Mouse (Mus musculus) CH12.LX (cell line): ENCODE measurements at regions not wholly inside any gene's neighbourhood (a gene's known extent, or its start where the extent isn't known, plus 50 kb on each side); places are given as distances from the start of the nearest gene placed in this dataset.

Experiments
- DNase-seq: peaks from one replicate; pipeline ENCODE4 v3.0.0-alpha.2; 2013; ENCODE audit errors: extremely low read depth
- H3K27ac ChIP-seq: 2 replicates; pipeline ENCODE4 v1.5.1; 2012; ENCODE audit warnings: low read depth, mild to moderate bottlenecking, control low read depth, moderate library complexity; ENCODE audit not compliant: insufficient read depth
- H3K27me3 ChIP-seq: replicated peaks from 2 replicates; pipeline ENCODE3; 2012; ENCODE audit warnings: inconsistent platforms
- H3K36me3 ChIP-seq, 2 experiments: replicated peaks in 1 of 2; 2 replicates each; pipeline versions ENCODE3 to v1.6.1; 2012; ENCODE audit warnings: inconsistent platforms in 1 of 2, low read length in 1 of 2, mild to moderate bottlenecking in 1 of 2, mixed read lengths in 1 of 2, moderate library complexity in 1 of 2; ENCODE audit not compliant: control insufficient read depth in 1 of 2, insufficient read depth in 1 of 2
- H3K4me1 ChIP-seq, 2 experiments: 2 replicates each; pipeline ENCODE4 v1.6.1; 2012; ENCODE audit warnings: inconsistent platforms in 1 of 2, moderate library complexity in 1 of 2; ENCODE audit not compliant: insufficient read depth in 2 of 2, control insufficient read depth in 1 of 2
- H3K4me2 ChIP-seq: 2 replicates; pipeline ENCODE4 v1.6.1; 2012; ENCODE audit warnings: low read depth, mild to moderate bottlenecking, control low read depth; ENCODE audit not compliant: poor library complexity, insufficient read depth, severe bottlenecking
- H3K4me3 ChIP-seq, 3 experiments: fragments of 150-350 bp in 1 of 3; sonication (generic) in 1 of 3; replicated peaks in 1 of 3; 2 replicates each; pipeline versions ENCODE3 to v1.5.1; 2011 to 2012; ENCODE audit warnings: low read depth in 2 of 3, low read length in 2 of 3, mild to moderate bottlenecking in 2 of 3, moderate library complexity in 2 of 3, control low read depth in 1 of 3, improper control_type of control experiment in 1 of 3, inconsistent platforms in 1 of 3, mixed read lengths in 1 of 3; ENCODE audit not compliant: poor library complexity in 1 of 3
- H3K79me2 ChIP-seq: replicated peaks from 2 replicates; pipeline ENCODE4 v1.6.1; 2012; ENCODE audit warnings: mild to moderate bottlenecking, moderate library complexity; ENCODE audit not compliant: control insufficient read depth, poor library complexity, insufficient read depth, severe bottlenecking; ENCODE audit errors: extremely low read depth
- H3K9ac ChIP-seq: 2 replicates; pipeline ENCODE4 v1.6.1; 2012; ENCODE audit warnings: low read depth, mild to moderate bottlenecking, control low read depth, moderate library complexity; ENCODE audit not compliant: insufficient read depth
- H3K9me3 ChIP-seq: replicated peaks from 2 replicates; pipeline ENCODE3; 2012; ENCODE audit warnings: low read length, inconsistent platforms, mixed read lengths
- CHD1 ChIP-seq: IDR thresholded peaks from 2 replicates; pipeline ENCODE4 v1.6.1; 2012; ENCODE audit warnings: low read depth, low read length, improper control_type of control experiment, inconsistent platforms
- CHD2 ChIP-seq: IDR thresholded peaks from 2 replicates; pipeline ENCODE4 v1.6.1; 2011; ENCODE audit warnings: low read length, improper control_type of control experiment
- CTCF ChIP-seq, 2 experiments: IDR thresholded peaks in 1 of 2; conservative IDR thresholded peaks in 1 of 2; 2 replicates each; pipeline ENCODE4 v1.5.1; 2011 to 2012; ENCODE audit warnings: low read depth in 2 of 2, low read length in 2 of 2, improper control_type of control experiment in 1 of 2, inconsistent platforms in 1 of 2, mild to moderate bottlenecking in 1 of 2, moderate library complexity in 1 of 2
- E2F4 ChIP-seq: IDR thresholded peaks from 2 replicates; pipeline ENCODE4 v1.6.1; 2011; ENCODE audit warnings: low read depth, low read length, improper control_type of control experiment; ENCODE audit not compliant: insufficient replicate concordance
- GABPA ChIP-seq: IDR thresholded peaks from 2 replicates; pipeline ENCODE4 v1.6.1; 2012; ENCODE audit warnings: low read depth, low read length, improper control_type of control experiment, inconsistent platforms; ENCODE audit not compliant: insufficient replicate concordance
- HCFC1 ChIP-seq: IDR thresholded peaks from 2 replicates; pipeline ENCODE4 v1.6.1; 2012; ENCODE audit warnings: low read depth, mild to moderate bottlenecking, inconsistent platforms, low read length, improper control_type of control experiment
- IRF4 ChIP-seq: IDR thresholded peaks from 2 replicates; pipeline ENCODE4 v1.6.1; 2014; ENCODE audit warnings: low read depth, mild to moderate bottlenecking, inconsistent platforms, low read length, improper control_type of control experiment
- JUN ChIP-seq: IDR thresholded peaks from 2 replicates; pipeline ENCODE4 v1.6.1; 2011; ENCODE audit warnings: low read depth, mild to moderate bottlenecking, low read length, improper control_type of control experiment, moderate library complexity; ENCODE audit not compliant: insufficient read depth
- MAFK ChIP-seq: IDR thresholded peaks from 2 replicates; pipeline ENCODE4 v1.6.1; 2011; ENCODE audit warnings: low read length, improper control_type of control experiment; ENCODE audit not compliant: insufficient replicate concordance
- MAX ChIP-seq: IDR thresholded peaks from 2 replicates; pipeline ENCODE4 v1.6.1; 2011; ENCODE audit warnings: low read length, improper control_type of control experiment
- MEF2A ChIP-seq: IDR thresholded peaks from 2 replicates; pipeline ENCODE4 v1.6.1; 2014; ENCODE audit warnings: low read depth, mild to moderate bottlenecking, inconsistent platforms, low read length, improper control_type of control experiment, borderline replicate concordance
- MXI1 ChIP-seq: IDR thresholded peaks from 2 replicates; pipeline ENCODE4 v1.6.1; 2011; ENCODE audit warnings: mild to moderate bottlenecking, low read depth, low read length, improper control_type of control experiment
- MYC ChIP-seq: IDR thresholded peaks from 2 replicates; pipeline ENCODE4 v1.6.1; 2011; ENCODE audit warnings: low read depth, mild to moderate bottlenecking, improper control_type of control experiment, low read length
- NELFE ChIP-seq: IDR thresholded peaks from 2 replicates; pipeline ENCODE4 v1.6.1; 2011; ENCODE audit warnings: low read depth, low read length, improper control_type of control experiment
- PAX5 ChIP-seq: IDR thresholded peaks from 2 replicates; pipeline ENCODE4 v1.6.1; 2012; ENCODE audit warnings: low read length, inconsistent platforms, mixed read lengths
- POLR2A ChIP-seq: IDR thresholded peaks from 2 replicates; pipeline ENCODE4 v1.6.1; 2011; ENCODE audit warnings: low read depth, mild to moderate bottlenecking, improper control_type of control experiment, low read length
- RCOR1 ChIP-seq: conservative IDR thresholded peaks from 2 replicates; pipeline ENCODE4 v1.6.1; 2012; ENCODE audit warnings: low read depth, mild to moderate bottlenecking, inconsistent platforms, low read length, improper control_type of control experiment
- SIN3A ChIP-seq: IDR thresholded peaks from 2 replicates; pipeline ENCODE4 v1.6.1; 2012; ENCODE audit warnings: low read length, improper control_type of control experiment, inconsistent platforms
- TBP ChIP-seq: conservative IDR thresholded peaks from 2 replicates; pipeline ENCODE4 v1.6.1; 2011; ENCODE audit warnings: low read depth, low read length, improper control_type of control experiment
- TCF12 ChIP-seq: IDR thresholded peaks from 2 replicates; pipeline ENCODE4 v1.6.1; 2014; ENCODE audit warnings: low read depth, mild to moderate bottlenecking, inconsistent platforms, low read length, improper control_type of control experiment
- ZC3H11A ChIP-seq: IDR thresholded peaks from 2 replicates; pipeline ENCODE4 v1.6.1; 2012; ENCODE audit warnings: low read depth, mild to moderate bottlenecking, inconsistent platforms, low read length, improper control_type of control experiment
- ZKSCAN1 ChIP-seq: IDR thresholded peaks from 2 replicates; pipeline ENCODE4 v1.6.1; 2012; ENCODE audit warnings: low read depth, inconsistent platforms, low read length, improper control_type of control experiment, borderline replicate concordance
- dilution Hi-C: fragments of 300-500 bp; cut with MboI; formaldehyde crosslinking; loops from 2 replicates; pipeline ENCODE4 v1.14.3; 2020; ENCODE audit warnings: low sequenced_read_pairs; ENCODE audit not compliant: extremely low pct_unique_long_range_greater_than_20kb, extremely low pct_ligation_motif_present
- in situ Hi-C: fragments of 300-500 bp; cut with MboI; formaldehyde crosslinking; loops from 3 replicates; pipeline ENCODE4 v1.14.3; 2019; ENCODE audit warnings: low sequenced_read_pairs, low pct_ligation_motif_present, low pct_unique_long_range_greater_than_20kb, mixed read lengths

DNA sequence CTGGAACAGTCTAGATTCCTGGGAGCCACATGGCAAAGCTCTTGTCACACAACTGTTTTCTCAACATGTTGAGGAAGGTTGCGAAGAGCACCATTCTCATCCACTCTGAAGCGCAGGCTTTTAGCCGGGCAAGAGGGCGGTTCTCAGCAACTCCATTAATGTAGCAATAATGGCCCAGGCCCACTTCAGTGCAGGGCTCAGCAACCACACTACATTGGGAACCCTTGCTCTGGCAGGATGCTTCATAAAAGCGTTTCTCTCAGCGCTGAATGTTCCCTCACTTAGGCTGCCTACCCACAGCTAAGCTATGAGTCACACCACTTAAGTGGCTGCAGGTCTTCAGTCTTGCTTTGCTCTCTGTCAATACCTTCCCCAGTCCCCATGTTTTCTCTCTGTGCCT is 102.2 kb upstream of the Oxgr1 start:
- DNase-seq = no peak
- Histone ChIP-seq H3K9ac (no peak overlapping the region), H3K4me2 (no peak overlapping the region), H3K9me3 (no peaks in the 10 kb centered on the region), H3K27me3 (no peaks in the 10 kb centered on the region), H3K27ac (no peak overlapping the region), H3K36me3 (no peaks in the 10 kb centered on the region), H3K4me3 (no peak overlapping the region), H3K79me2 (no peaks in the 10 kb centered on the region), H3K4me1 (peaks cover 4 to 11% of the 10 kb centered on the region in 2 experiments)
- in situ Hi-C loops = no loop called here
- dilution Hi-C loops = no loop called here
- TF ChIP-seq PAX5 = no peak
- no peak for TF ChIP-seq TBP
- no peak for TF ChIP-seq MYC
- no peak for TF ChIP-seq ZC3H11A
- no peak for TF ChIP-seq CHD2
- no peak for TF ChIP-seq MAX
- no peak for TF ChIP-seq TCF12
- no peak for TF ChIP-seq HCFC1
- TF ChIP-seq GABPA = no peak
- no peak for TF ChIP-seq IRF4
- no peak for TF ChIP-seq MEF2A
- TF ChIP-seq JUN = no peak
- no peak for TF ChIP-seq POLR2A
- no peak for TF ChIP-seq CHD1
- no peak for TF ChIP-seq ZKSCAN1
- no peak for TF ChIP-seq MXI1
- no peak for TF ChIP-seq NELFE
- no peak for TF ChIP-seq SIN3A
- no peak for TF ChIP-seq CTCF (conservative IDR thresholded peaks at IDR 0.05 in 1 of 2, IDR thresholded peaks at IDR 0.05 in 1 of 2; ENCODE audit: low read depth in 2 of 2, low read length in 2 of 2)

DNA sequence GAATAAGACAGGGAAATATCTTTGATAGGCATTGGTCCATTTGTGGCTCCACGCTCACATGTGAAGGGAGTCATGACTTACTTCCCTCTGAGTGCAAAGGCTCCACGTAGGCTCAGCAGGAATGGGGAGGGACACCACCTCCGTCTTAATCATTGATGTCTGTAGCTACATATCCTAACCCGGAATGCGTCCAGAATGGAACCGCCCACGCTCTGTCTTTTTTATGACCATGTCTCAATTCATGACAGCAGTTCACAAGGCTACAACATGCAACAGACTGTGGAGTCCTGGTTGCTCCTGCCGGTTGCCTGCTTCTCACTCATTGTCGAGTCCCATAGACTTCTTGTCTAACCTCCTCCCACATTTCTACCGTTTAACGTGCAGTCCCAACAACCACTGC is 104.1 kb upstream of the Oxgr1 start:
- H3K9ac ChIP-seq = no peak overlapping the region
- H3K9me3 ChIP-seq = no peaks in the 10 kb centered on the region
- no peak overlapping the region for H3K27ac ChIP-seq
- DNase-seq = no peak
- TF ChIP-seq JUN = no peak
- no peak for TF ChIP-seq GABPA
- TF ChIP-seq POLR2A = no peak
- no peak for TF ChIP-seq RCOR1
- no peak for TF ChIP-seq MAFK
- no peak for TF ChIP-seq E2F4
- no peak overlapping the region for H3K4me2 ChIP-seq
- H3K4me3 ChIP-seq = no peak overlapping the region
- no peaks in the 10 kb centered on the region for H3K79me2 ChIP-seq
- in situ Hi-C loops (no loop called here), dilution Hi-C loops (no loop called here)
- H3K27me3 ChIP-seq = no peaks in the 10 kb centered on the region
- H3K4me1 ChIP-seq = peaks cover 0 to 3% of the 10 kb centered on the region in 2 experiments; a peak in 1 of 4 replicates
- no peaks in the 10 kb centered on the region for H3K36me3 ChIP-seq
